Mouse (Mus musculus): Measurements from ENCODE around the gene Ptbp3.

GRCm38 (mm10) chr4:59587215-59587871, 38.2 kb upstream of the Ptbp3 start:
- TF ChIP-seq GATA1 (IDR thresholded peaks at IDR 0.05; ENCODE audit: borderline replicate concordance, low read length) (no peak), CTCF (IDR thresholded peaks at IDR 0.05; ENCODE audit: low read depth, low read length) (no peak), TAL1 (conservative IDR thresholded peaks at IDR 0.05; ENCODE audit: low read depth, low read length) (no peak), POLR2AphosphoS5 (IDR thresholded peaks at IDR 0.05; ENCODE audit: insufficient replicate concordance, low read depth, low read length) (no peak), GATA2 (IDR thresholded peaks at IDR 0.05; ENCODE audit: borderline replicate concordance, low read depth, low read length) (no peak)

All from G1E (cell line).